Mouse (Mus musculus) lung, postnatal 36 days (tissue): ENCODE data around the gene Dgke.
"Not testable (repeated sequence)": the region's sequence is repeated elsewhere in the genome, so short reads cannot be mapped to it uniquely, and the experiment has no call there.

ENCODE experiments used
- DNase-seq: peaks from one replicate; pipeline ENCODE4 v3.0.0; 2022; ENCODE audit warnings: mixed read lengths

Dgke gene

GRCm38 (mm10) chr11:89066750-89067149 lies at the start of gene Dgke:
Gene Dgke, minus strand, starts transcription at chr11:89066850.
- no peak for DNase-seq

- no peak for DNase-seq
Observed at GRCm38 (mm10) chr11:89107180-89107807, 40.6 kb upstream of the Dgke start.

DNA sequence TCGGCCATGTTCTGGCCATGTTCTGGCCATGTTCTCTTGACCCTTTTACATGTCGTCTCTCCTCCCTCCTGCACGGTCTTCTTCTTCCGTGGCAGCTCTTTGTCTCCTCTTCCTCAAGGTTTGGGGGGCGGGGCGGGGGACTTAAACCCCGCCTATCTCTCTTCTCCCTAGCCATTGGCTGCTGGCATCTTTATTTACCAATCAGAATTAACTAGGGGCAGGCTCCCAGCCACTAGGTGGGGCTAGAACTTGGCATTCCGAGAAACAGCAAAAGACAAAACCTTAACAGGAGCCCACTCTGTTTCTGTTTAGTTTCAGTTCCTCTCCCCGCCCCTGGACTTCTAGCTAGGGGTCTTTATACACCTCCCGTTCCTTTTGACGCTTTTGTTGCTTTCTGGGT lies 39.2 kb upstream of the Dgke start:
- DNase-seq = peak; percentile 21

DNA sequence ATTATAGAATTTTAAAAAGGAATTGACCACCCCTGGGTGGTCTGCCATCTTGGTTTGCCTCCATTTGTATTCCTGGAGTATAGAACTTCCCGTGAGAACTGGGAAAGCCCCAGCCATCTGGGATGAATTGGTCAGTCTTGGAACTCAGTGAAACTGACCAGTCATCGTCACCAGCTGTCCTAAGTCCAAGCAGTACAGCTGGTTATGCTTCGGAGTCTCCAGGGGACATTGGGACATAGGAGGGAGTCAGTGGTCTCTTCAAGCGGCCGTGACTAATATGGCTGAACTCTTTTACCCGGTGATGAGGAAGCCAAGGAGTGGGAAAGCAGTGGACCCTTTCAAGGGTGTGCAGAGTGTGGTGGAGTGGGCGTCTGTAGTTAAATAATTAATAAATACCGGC lies 38.6 kb upstream of the Dgke start:
- DNase-seq = no peak

GRCm38 (mm10) chr11:89103166-89103565 lies 36.5 kb upstream of the Dgke start:
- DNase-seq = no peak

- peak; percentile 61 for DNase-seq
Observed at GRCm38 (mm10) chr11:89100826-89101321, 34.2 kb upstream of the Dgke start.

GRCm38 (mm10) chr11:89100403-89100802 lies 33.8 kb upstream of the Dgke start:
- DNase-seq = peak; percentile 90

DNA sequence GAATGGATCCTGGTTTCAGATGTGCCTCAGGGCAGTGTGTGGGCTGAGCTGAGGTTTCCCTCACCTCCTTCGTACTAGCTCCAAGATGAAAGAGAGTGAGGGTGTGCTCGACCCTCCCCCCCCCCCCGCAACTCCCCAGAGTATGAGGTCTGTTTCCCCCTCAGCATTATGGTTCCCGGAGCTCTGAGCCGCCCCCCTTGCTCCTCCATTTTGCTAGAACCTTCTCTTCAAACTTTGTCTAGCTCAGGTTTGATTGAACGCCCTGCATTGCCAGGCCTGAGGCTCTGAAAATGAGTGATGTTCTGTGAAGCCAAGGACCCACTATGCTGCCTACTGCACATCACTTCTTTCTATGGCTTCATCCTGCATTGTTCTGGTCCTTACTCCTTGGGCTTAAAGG lies 32.3 kb upstream of the Dgke start:
- no peak for DNase-seq

DNA sequence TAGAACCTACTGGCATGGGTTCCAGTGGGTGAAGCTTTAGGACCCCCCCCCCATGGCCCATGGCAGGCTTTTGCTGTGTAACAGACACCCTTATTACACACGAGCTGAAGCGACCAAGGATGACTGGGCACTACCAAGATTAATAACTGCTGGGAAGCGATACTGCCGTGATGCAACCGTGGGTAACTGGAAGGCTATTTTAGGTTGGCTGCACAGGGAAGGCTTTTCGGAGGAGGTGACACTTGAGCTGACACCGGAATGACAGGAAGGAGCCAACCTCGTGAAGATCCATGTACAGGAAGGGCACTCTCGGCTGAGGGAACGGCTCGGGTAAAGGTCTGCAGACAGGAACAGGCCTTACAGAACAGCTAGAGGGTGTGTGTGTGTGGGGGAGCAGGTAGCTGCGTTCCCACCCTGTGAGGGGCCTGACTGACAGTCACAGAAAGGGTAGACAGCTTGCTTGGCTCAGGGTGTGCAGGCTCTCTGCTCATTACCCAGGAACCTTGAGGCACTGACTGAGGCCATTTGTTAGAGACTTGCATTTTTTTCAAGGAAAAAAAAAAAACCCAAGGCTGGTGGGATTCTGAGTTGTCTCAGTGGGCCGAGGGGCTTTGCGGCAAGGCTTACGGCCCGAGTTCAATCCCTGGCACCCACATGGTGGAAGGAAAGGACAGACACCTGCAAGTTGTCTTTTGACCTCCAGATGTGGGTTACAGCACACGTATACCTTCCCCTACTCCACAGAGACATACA lies 31.6 kb upstream of the Dgke start:
- no peak for DNase-seq

DNA sequence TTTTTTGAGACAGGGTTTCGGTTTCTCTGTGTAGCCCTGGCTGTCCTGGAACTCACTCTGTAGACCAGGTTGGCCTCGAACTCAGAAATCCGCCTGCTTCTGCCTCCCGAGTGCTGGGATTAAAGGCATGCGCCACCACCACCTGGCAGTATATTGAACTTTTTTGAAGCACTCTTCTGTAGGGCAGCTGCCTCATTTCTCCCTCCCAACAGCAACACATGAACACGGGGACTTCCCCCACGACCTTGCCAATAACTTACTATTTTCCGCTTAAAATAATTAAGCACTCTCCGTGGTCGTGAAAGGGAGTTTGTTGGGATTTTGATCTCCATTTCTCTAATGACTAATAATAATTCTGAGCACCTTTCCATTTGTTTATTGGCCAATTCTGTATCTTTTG lies 30.6 kb upstream of the Dgke start:
- not testable (repeated sequence) for DNase-seq

- DNase-seq = no peak
Observed at GRCm38 (mm10) chr11:89095306-89095705, 28.7 kb upstream of the Dgke start.

- peak; percentile 76 for DNase-seq
Observed at GRCm38 (mm10) chr11:89092714-89093113, 26.1 kb upstream of the Dgke start.

- not testable (repeated sequence) for DNase-seq
Observed at GRCm38 (mm10) chr11:89090359-89090758, 23.7 kb upstream of the Dgke start.

GRCm38 (mm10) chr11:89088754-89089153 lies 22.1 kb upstream of the Dgke start:
- DNase-seq = peak; percentile 9

DNA sequence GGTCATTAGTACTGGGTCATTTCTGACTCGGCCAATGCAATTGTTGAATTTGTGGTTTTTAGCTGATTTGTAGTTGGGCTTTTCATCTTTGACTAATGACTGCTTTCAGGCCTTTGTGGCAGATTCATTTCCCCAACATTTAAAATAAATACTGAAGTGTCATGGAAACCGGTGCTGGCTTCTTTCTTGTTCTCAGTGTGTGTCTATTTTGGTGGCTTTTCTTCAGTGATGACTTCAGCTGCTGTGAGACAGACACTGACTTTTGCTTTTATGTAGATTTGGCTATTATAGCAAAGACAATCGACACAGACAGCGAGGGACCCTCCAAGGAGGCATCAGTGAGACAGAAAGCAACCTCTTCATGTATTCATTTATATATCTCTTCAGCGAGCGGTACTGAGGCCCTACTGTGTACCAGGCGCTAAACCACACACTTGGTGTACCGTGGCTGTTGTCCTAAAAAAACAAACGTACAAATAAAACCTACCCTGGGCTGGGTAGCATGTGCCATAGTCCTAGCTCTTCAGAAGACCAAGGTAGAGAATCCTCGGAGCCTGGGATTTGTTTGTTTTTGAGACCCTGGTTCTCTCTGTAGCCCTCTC lies 19.7 kb upstream of the Dgke start:
- DNase-seq = no peak

DNA sequence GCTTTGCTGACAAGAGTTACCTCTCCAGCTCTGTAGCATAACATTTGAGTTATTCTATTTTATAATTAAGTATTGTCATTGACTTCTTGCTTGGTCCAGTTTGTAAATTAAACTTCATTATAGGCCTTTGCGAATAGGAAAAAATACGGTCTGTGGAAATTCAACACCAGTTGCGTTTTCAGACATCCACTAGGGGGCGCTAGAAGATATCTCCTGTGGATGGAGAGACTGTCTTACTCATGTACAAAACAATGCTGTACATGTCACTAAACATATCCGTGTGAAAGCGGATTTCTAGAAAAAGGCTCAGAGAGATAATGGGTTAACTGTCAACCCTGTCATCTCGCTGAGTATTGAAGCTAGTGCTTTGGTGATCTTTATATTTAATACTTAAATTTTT lies 18.0 kb upstream of the Dgke start:
- DNase-seq = peak; percentile 77

DNA sequence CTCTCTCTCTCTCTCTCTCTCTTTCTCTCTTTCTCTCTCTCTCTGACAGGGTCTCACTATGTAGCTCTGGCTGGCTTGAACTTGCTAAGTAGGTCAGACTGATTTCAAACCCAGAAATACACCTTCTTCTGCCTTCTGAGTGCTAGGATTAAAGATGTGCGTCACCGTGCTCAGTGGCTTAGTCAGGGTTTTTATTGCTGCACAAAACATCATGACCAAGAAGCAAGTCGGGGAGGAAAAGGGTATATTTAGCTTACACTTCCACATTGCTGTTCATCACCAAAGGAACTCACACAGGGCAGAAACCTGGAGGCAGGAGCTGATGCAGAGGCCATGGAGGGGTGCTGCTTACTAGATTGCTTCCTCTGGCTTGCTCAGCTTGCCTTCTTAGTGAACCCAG lies 16.0 kb upstream of the Dgke start:
- DNase-seq = not testable (repeated sequence)

GRCm38 (mm10) chr11:89081906-89082305 lies 15.3 kb upstream of the Dgke start:
- DNase-seq = not testable (repeated sequence)

DNA sequence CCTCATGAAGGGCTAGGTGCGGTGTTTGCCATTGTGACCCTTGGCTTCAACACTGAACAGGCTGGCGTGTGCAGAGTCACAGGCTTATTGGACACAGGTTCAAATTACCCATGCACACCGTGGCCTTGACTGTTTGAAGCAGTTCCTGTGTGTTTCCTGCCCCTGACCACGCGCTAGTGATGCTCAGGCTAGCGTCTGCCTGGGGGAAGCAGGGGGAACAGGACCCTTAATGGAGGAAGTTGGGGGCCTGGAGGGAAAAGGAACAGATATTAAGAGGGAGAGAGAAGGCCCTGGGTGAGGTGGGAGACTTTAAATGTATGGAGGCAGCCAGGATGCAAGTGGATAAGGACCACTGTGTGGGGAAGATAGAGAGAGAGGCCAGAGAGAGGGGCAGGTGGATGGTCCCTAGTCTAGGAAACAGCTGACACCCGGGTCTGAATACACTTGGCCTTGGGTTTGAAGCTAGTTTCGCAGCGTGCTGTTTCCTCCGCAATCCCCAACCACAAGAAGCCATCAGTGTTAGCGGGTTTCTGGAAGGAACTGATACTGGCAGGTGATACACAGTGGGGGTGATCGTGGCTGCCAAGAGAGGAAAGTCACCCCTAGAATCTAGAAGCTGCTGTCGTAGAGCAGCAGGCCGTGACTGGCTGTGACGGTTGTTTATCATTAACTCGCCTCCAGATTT lies 12.5 kb upstream of the Dgke start:
- DNase-seq = no peak

DNA sequence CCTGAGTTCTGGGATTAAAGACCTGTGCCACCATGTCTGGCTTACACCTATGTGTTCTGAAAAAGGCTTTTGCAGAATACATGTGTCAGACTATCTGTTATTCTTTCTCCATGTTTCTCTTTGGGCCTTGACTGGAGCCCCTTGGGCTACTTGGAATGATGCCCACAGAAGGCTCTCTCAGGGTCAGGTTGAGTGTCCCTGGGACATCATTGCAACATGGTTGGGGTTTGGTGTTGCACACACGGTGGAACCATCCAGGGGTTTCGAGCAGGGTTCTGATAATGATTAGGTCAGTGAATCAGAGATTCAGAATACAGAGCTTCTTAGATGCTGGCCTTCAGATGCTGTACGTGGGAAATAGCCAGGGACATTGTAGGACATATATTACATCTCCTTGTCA lies 11.7 kb upstream of the Dgke start:
- no peak for DNase-seq

DNA sequence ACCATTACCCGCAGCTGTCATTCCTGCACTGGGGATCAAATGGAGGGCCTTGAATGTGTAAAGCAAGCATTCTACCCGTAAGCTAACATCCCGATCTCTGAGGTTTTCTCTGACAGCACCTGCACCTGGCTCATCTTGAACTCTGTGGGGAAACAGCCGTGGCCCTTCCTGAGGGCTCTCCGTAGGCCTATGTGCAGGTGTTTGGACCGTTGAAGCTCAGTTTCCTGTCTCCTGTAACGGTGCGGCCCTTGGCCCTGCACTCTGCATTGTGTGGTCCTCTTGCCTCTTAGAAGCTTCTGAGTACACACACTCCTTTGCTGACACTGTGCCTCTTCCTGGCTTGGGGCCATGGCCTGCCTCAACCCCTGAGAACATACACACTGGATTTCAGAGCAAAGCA lies 11.0 kb upstream of the Dgke start:
- no peak for DNase-seq

DNA sequence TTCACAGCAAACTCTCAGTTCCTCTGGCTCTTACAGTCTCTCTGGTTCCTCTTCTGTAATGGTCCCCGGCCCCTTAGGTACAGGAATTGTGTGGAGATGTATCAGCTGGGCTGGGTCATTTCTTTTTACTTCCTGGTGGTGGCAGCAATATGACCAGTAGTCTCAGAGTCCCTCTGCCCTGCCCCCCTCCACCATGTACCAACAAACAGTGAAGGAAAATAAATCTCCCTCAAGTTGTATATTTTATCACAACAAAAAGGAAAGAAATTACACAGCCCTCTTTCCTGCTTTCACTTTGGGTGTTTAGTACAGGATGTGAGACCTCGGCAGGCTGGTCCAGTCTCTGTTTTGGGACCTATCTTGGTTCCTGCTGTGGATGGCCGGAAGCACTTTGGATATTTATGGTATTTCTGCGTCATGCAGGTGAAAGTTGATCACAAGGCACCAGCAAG lies 9.7 kb upstream of the Dgke start:
- peak; percentile 47 for DNase-seq

GRCm38 (mm10) chr11:89074783-89075413 lies 8.2 kb upstream of the Dgke start:
- no peak for DNase-seq
